Mouse (Mus musculus): ENCODE measurements around the gene Hpd. TPM values are rescaled to one million over a fixed set of nuclear protein-coding genes. Genes with fewer than 3 reads are reported as not detected.

Gene Hpd
- polyA plus RNA-seq, 1 experiment from 2014 or later, result not detected

DNA sequence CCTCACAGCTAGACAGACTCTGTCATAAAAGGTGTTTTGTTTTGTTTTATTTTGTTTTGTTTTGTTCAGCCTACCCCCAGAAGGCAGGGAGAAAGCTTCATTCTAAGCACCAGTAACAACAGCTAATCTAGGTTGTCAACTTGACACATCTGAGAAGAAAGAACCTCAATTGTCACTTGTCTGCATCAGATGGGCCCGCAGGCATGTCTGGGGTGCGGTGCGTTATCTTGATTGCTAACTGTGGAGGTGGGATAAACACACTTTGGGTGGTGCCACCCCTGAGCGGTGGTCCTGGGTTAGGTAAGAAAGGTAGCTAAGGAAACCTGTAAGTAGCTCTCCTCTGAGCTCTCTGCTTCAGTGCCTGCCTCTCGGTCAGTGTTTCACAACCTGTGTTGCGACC lies 55.5 kb downstream of the Hpd start:
- H3K27me3 ChIP-seq (replicated peaks; ENCODE audit: low read depth, poor library complexity, severe bottlenecking), result peaks cover 15% of the 10 kb centered on the region
- H3K36me3 ChIP-seq (replicated peaks), result peaks cover 62% of the 10 kb centered on the region
- no peak overlapping the region for H3K27ac ChIP-seq (replicated peaks)
- WGBS, result 75% methylated on average over 6 of the region's 6 CpGs
- H3K9me3 ChIP-seq, result peaks cover 3% of the 10 kb centered on the region; the same call in 1 of the 2 replicates
- no peak overlapping the region for H3K4me3 ChIP-seq
- DNase-seq (ENCODE audit: low spot score), result no peak
- H3K4me1 ChIP-seq, result peaks cover 18% of the 10 kb centered on the region

DNA sequence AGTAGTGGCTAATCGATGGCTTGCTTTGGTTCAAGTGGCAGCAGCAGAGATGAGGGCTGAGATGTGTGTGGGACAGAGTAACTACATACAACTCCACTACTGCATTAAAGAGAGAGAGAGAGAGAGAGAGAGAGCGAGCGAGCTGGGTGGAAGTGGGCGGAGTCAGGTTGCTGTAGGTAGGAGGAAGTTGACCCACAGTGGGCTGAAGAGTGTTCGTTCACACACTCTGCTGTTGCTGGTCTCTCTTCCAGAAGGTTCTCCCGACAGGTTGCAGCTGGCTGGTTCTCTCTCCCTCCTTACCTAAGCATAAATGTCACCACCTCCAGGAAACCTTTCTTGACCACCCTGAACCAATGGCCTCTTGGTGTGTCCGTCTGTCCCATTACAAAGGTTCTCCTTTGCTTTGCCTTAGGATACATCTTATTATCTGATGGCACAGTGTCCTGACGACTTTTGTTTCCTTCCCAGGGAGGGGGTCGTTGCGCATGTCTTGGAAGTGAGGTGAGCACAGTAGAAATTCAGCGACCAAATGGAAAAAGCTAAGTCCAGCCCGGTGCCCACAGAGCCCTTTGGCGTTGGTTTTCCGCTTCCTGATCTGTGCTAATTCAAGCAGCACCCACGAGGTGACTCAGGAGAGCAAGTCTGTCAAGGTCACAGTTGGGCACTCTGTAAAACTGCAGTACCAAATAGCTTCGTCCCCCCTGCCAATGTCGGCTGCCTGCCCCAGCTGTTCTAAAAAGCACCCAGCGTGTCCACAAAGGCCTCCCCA lies 56.7 kb downstream of the Hpd start:
- 85% methylated on average over 18 of the region's 18 CpGs for WGBS

DNA sequence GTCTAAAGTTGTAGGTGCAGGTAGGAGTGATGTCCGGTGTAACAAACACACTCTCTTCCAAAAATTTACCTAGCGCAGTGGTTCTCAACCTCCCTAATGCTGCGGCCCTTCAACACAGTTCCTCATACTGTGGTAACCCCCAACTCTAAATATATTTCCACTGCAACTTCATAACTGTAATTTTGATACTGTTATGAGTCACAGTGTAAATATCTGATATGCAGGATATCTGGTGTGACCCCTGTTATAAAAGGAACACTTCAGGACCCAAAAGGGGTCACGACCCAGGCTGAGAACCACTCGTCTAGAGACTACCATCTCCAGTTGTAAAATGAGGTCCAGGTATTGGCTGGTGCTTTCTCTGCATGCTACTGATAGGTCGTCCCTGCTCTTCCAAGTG lies 57.4 kb downstream of the Hpd start:
- Histone ChIP-seq H3K9me3 (peaks cover 3% of the 10 kb centered on the region; the same call in 1 of the 2 replicates), H3K4me3 (no peak overlapping the region), H3K27ac (replicated peaks) (no peak overlapping the region), H3K36me3 (replicated peaks) (peaks cover 47% of the 10 kb centered on the region), H3K27me3 (replicated peaks; ENCODE audit: low read depth, poor library complexity, severe bottlenecking) (no peaks in the 10 kb centered on the region; the same call in 1 of the 2 replicates), H3K4me1 (peaks cover 11% of the 10 kb centered on the region; the same call in 1 of the 2 replicates)
- WGBS, result 82% methylated on average over 6 of the region's 6 CpGs
- DNase-seq (ENCODE audit: low spot score), result no peak

More for the DNA sequence above, 56.7 kb downstream of the Hpd start:
- H3K4me3 ChIP-seq, result no peak overlapping the region
- H3K27ac ChIP-seq (replicated peaks), result no peak overlapping the region
- no peak for DNase-seq (ENCODE audit: low spot score)
- peaks cover 4% of the 10 kb centered on the region; the same call in 1 of the 2 replicates for H3K27me3 ChIP-seq (replicated peaks; ENCODE audit: low read depth, poor library complexity, severe bottlenecking)
- H3K36me3 ChIP-seq (replicated peaks), result peaks cover 54% of the 10 kb centered on the region
- H3K9me3 ChIP-seq, result peaks cover 3% of the 10 kb centered on the region; the same call in 1 of the 2 replicates
- peaks cover 10% of the 10 kb centered on the region; the same call in 1 of the 2 replicates for H3K4me1 ChIP-seq

DNA sequence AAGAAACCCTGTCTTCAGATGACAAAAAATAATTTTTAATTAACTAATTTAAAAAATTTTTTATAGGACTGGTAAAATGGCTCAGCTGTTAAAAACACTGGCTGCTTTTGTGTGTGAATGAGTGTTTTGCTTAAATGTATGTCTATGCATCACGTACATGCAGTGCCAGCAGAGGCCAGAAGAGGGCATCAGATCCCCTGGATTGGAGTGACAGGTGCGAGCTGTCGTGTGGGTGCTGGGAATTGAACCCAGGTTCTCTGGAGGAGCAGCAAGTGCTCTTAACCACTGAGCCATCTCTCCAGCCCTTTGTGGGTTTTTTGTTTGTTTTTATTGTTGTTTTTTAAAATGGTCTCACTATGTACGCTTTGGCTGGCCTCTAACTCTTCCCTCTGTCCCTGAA lies 60.3 kb downstream of the Hpd start:
- Histone ChIP-seq H3K9me3 (peaks cover 3% of the 10 kb centered on the region; the same call in 1 of the 2 replicates), H3K4me1 (peaks cover 3% of the 10 kb centered on the region; the same call in 1 of the 2 replicates), H3K4me3 (no peak overlapping the region), H3K27me3 (replicated peaks; ENCODE audit: low read depth, poor library complexity, severe bottlenecking) (no peaks in the 10 kb centered on the region), H3K36me3 (replicated peaks) (peaks cover 33% of the 10 kb centered on the region), H3K27ac (replicated peaks) (no peak overlapping the region)
- DNase-seq (ENCODE audit: low spot score), result no peak
- 89% methylated on average over 4 of the region's 4 CpGs for WGBS

Other genes with a start within 250 kb of the Hpd start
- 88.1 and 92.1 TPM in 2 replicates for gene Kdm2b, start 192.9 kb downstream of the Hpd start, polyA plus RNA-seq (2016; fragmentation: Nextera tagmentation; extraction: Ambion mirVana)
- 8.4 and 8.7 TPM in 2 replicates for gene Orai1, start 167.7 kb downstream of the Hpd start, polyA plus RNA-seq (2016; fragmentation: Nextera tagmentation; extraction: Ambion mirVana)
- gene Morn3, start 135.7 kb downstream of the Hpd start, polyA plus RNA-seq (2016; fragmentation: Nextera tagmentation; extraction: Ambion mirVana), result not detected in 2 replicates
- 11.3 and 11.9 TPM in 2 replicates for gene Tmem120b, start 114.3 kb downstream of the Hpd start, polyA plus RNA-seq (2016; fragmentation: Nextera tagmentation; extraction: Ambion mirVana)
- 1.2 and 2.2 TPM in 2 replicates for gene Rhof, start 50.0 kb downstream of the Hpd start, polyA plus RNA-seq (2016; fragmentation: Nextera tagmentation; extraction: Ambion mirVana)
- 8.1 TPM in 2 replicates for gene Setd1b, start 40.5 kb downstream of the Hpd start, polyA plus RNA-seq (2016; fragmentation: Nextera tagmentation; extraction: Ambion mirVana)
- gene Psmd9, start 13.3 kb downstream of the Hpd start, polyA plus RNA-seq (2016; fragmentation: Nextera tagmentation; extraction: Ambion mirVana), result 79.1 and 89.3 TPM in 2 replicates
- 4.3 and 4.5 TPM in 2 replicates for gene Wdr66, start 69.4 kb upstream of the Hpd start, polyA plus RNA-seq (2016; fragmentation: Nextera tagmentation; extraction: Ambion mirVana)
- 41.7 and 42.8 TPM in 2 replicates for gene Bcl7a, start 161.1 kb upstream of the Hpd start, polyA plus RNA-seq (2016; fragmentation: Nextera tagmentation; extraction: Ambion mirVana)
- gene Mlxip, start 212.1 kb upstream of the Hpd start, polyA plus RNA-seq (2016; fragmentation: Nextera tagmentation; extraction: Ambion mirVana), result 18.6 and 20.8 TPM in 2 replicates

All from embryonic facial prominence, embryonic 10.5 days (tissue).